Mouse (Mus musculus) layer of hippocampus, postnatal 10 days (tissue): ENCODE data around the gene Chd9. TPM values are rescaled to one million over a fixed set of nuclear protein-coding genes. Genes with fewer than 3 reads are reported as not detected.

Source experiments
- DNase-seq, 2 experiments: peaks; one replicate each; pipeline ENCODE4 v3.0.0; 2021; ENCODE audit warnings: low spot score in 2 of 2
- total RNA-seq, 2 experiments: library from RNA; stranded (reverse); gene quantifications; 2 replicates each; pipeline ENCODE4 v1.2.3; 2021

Chd9 gene
- total RNA-seq, 2 experiments from 2014 or later: 169 to 181 TPM

GRCm38 (mm10) chr8:90964044-90964443 lies 135.9 kb downstream of the Chd9 start:
- no peak for DNase-seq

GRCm38 (mm10) chr8:90965467-90966170 lies 137.5 kb downstream of the Chd9 start:
- no peak for DNase-seq

- no peak for DNase-seq
Measured at GRCm38 (mm10) chr8:90968307-90968706, 140.2 kb downstream of the Chd9 start.

GRCm38 (mm10) chr8:90976960-90977371 lies 148.8 kb downstream of the Chd9 start:
- DNase-seq: no peak

- no peak for DNase-seq
Measured at GRCm38 (mm10) chr8:90978720-90979119, 150.6 kb downstream of the Chd9 start.

GRCm38 (mm10) chr8:90979295-90979694 lies 151.1 kb downstream of the Chd9 start:
- DNase-seq: no peak

- no peak for DNase-seq
Measured at GRCm38 (mm10) chr8:90982087-90982486, 153.9 kb downstream of the Chd9 start.

GRCm38 (mm10) chr8:91019726-91020125 lies 191.6 kb downstream of the Chd9 start:
- peak; percentile 78 for DNase-seq

GRCm38 (mm10) chr8:91034417-91034816 lies 206.3 kb downstream of the Chd9 start:
- DNase-seq: no peak

- DNase-seq: no peak
Measured at GRCm38 (mm10) chr8:91036905-91037304, 208.8 kb downstream of the Chd9 start.

- DNase-seq: no peak
Measured at GRCm38 (mm10) chr8:91038637-91039036, 210.5 kb downstream of the Chd9 start.

- no peak for DNase-seq
Measured at GRCm38 (mm10) chr8:91046370-91046769, 218.2 kb downstream of the Chd9 start.

- DNase-seq: peak; percentile 76 to 81
Measured at GRCm38 (mm10) chr8:91051037-91051436, 222.9 kb downstream of the Chd9 start.

GRCm38 (mm10) chr8:91054418-91054817 lies 226.3 kb downstream of the Chd9 start:
- no peak for DNase-seq

GRCm38 (mm10) chr8:91056848-91057247 lies 228.7 kb downstream of the Chd9 start:
- DNase-seq: no peak

- DNase-seq: peak in 1 of 2 experiments; percentile 35
Measured at GRCm38 (mm10) chr8:91059086-91059578, 231.0 kb downstream of the Chd9 start.

- DNase-seq: no peak
Measured at GRCm38 (mm10) chr8:91059884-91060510, 231.8 kb downstream of the Chd9 start.

GRCm38 (mm10) chr8:91060555-91061471 lies 232.7 kb downstream of the Chd9 start:
- no peak for DNase-seq

GRCm38 (mm10) chr8:91065179-91065578 lies 237.0 kb downstream of the Chd9 start:
- DNase-seq: no peak

- DNase-seq: peak in 1 of 2 experiments; percentile 34
Measured at GRCm38 (mm10) chr8:91069407-91069806, 241.3 kb downstream of the Chd9 start.

- DNase-seq: peak; percentile 94 to 95
Measured at GRCm38 (mm10) chr8:91069834-91070233, 241.7 kb downstream of the Chd9 start, which contains the start of gene Rbl2. Gene Rbl2, plus strand, starts transcription at chr8:91070057.
